Mouse (Mus musculus): ENCODE measurements around the gene Gmcl1. TPM values are rescaled to one million over a fixed set of nuclear protein-coding genes. Genes with fewer than 3 reads are reported as not detected.

Gene Gmcl1
- total RNA-seq, 1 experiment from 2014 or later = 33.3 TPM

DNA sequence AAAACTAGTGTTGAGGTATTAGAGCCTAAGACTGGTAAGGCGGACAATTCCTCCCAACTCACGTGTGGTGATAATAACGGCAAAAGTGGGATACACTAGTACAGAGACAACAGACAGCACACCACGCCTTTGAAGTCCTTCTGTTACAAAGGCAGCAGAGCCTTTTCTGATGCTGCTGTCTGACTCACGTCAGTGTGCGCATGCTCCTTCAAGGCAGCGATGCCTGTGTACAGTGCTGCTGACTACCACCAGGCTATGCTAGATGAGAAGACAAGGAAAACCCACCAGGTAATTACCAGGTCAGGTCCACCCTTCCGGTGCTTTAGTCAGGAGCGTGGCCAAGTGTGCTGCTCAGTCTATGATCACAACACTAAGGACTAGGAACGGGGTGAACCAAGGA lies 66.1 kb downstream of the Gmcl1 start:
- no peak for ATAC-seq (replicated peaks; ENCODE audit: low read depth, poor library complexity, severe bottlenecking)

DNA sequence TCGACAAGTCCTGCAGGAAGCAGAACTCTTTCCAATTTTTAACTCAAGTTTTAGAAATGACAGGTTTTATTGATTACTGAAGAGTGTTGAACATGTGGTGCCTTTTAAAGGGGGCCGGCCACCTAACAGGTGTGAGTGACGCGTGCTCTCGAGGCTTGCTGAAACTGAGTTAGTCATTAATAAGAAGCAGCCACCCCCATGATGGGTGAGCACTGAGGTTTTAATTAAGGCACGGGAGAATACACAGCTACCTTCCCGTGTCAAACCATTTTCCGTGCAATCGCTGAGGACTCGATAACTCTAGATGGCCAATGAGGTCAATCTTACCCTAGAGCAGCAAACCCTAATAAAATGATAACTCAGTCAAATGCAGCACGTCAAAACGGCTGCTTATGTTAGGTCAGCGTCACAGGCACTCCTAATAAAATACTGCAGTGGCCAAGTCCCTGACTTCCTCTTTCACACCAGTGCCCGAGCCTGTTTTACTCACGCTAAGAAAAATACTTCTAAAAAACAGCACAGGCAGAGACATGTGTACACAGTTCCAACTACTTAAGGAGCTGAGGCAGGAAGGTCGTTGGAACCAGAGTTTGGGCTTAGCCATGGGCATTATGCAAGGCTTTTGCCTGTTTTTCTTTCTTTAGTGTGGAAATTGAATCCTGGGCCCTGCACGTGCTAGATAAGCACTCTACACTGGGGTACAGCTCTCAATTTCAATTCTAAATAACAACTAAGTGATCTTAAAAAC lies 67.4 kb downstream of the Gmcl1 start:
- ATAC-seq (replicated peaks; ENCODE audit: low read depth, poor library complexity, severe bottlenecking) = peak; percentile 9

DNA sequence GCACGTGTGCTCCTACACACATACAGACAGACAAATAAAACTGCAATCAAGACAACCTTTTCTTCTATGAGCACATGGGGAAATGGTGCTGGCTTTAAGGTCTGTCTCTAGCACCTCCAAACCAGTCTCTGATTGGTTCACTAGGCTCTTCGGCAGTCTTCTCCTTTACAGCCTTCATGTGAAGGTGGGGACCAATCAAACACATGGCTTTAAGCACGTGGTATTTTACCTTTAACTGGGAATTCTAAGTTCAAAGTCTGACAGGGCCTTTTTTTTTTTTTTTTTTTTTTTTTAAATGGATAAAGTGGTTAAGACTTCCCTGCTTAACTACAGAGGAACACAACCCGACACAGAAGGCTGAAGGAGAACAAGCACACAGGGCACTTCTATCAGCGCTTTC lies 68.1 kb downstream of the Gmcl1 start:
- no peak for ATAC-seq (replicated peaks; ENCODE audit: low read depth, poor library complexity, severe bottlenecking)

DNA sequence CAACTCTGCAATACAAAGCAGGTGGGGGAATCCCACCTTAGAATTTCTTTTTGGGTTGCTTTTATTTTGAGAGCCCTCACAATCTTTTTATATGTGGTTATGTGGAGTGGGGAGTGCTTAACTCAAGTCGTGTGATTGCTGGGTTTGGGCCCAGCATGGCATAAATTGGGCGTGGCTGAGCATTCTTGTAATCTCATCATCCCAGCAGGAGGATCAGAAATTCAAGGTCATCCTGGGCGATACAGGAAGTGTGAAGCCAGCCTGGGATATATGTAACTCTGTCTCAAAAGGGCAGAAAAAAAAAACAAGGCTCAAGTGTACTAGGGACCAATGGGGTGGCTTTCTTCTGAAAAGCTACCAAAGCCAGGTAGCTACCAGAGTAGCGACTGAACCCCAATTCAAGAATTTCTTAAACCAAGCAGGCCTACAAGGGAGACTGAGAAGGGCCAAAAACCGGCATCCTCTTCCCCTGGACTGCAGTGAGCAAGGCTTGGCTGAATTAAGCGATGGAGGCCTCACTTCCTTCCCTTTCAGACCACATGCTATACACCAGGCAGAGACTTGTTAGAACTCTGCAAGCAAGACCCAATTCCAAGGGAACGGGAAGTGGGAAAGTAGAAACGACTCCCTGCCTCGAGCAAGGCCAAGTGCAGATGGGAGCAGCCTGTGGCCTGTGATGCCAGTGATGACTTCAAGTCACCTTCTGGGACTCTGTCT lies 72.9 kb downstream of the Gmcl1 start:
- peak; percentile 72 for ATAC-seq (replicated peaks; ENCODE audit: low read depth, poor library complexity, severe bottlenecking)

DNA sequence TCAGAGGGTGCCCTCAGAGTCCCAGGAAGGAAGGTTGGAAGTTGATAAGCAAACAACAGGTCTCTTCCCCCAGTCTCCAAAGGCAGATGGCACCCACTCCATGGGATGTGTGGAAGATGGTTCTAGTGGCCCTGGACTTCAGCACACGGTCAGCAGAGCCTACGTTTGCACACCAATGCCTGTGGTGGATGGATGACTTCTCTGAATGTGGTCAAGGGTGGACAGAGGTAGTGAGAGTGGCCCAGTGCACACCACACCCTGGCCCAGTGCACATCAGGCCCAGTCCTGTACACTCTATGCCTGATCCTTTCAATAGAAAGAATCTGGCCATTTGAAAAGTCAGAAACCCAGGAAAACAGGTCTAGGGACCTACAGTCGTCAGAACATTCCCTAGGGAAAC lies 74.7 kb downstream of the Gmcl1 start:
- ATAC-seq (replicated peaks; ENCODE audit: low read depth, poor library complexity, severe bottlenecking) = no peak

DNA sequence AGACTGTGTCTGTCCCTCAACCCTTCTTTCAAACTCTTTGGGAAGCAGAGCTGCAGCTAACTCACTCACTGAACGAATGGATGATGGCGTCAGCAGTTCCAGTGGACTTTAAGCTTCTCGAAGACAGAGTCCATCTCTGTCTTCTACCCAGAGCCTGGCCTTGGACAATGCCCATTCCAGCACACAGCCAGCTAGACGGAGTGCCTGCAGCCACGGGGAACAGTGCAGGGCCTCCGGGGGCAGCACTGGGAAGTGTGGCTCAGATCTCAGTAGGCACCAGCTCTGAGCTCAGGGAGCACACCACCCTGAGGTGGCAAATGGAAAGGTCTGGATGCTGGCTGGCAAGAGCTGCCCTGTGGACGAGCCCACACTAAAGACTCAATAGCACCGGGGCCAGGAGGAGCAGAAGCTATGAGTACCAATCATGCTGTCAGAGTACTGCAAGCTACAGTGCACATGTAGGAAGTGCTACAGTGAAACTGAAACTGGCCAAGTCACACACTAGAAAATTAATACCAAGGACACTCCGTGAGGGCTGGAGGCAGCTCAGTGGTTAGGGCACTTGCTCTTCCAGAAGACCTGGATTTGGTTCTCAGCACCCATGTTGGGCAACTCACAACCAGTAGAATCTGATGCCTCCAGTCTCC lies 78.8 kb downstream of the Gmcl1 start:
- ATAC-seq (replicated peaks; ENCODE audit: low read depth, poor library complexity, severe bottlenecking) = peak; percentile 47

DNA sequence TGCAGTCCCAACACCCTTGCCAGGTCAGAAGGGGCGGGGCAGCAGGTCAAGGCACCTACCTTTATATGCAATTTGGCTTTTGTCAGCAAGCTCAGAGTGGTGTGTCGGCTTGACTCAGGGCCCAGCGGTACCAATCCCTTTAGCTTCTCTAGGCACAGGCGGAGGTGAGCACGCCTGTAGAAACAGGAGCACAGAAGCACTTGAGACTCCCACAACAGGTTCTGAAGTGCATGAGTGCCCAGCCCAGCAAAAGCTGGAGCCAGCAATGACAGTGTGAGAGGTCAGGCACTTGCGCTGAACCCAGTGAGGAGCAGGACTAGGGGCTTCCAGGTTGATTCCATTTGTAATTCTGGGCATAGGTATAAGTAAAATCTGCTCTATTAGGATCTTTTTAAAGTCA lies 80.2 kb downstream of the Gmcl1 start:
- ATAC-seq (replicated peaks; ENCODE audit: low read depth, poor library complexity, severe bottlenecking) = no peak

DNA sequence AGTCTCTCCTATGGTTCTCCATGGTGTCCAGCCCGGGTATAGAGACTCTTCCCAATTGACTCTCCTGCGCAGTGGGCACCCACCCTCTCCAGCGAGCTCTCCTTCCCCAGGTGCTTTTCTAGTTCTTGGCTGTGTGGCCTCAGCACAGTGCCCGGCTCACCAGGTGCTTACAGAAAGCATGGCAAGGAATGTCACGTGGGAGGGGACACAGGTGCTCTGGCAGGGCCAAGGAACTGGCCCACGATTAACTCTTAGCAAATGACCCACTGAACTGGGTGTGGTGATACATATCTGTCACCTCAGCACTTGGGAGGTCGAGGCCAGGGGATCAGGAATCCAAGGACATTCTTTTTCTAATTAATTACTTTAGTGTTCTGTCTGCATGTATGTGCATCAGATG lies 87.0 kb downstream of the Gmcl1 start:
- ATAC-seq (replicated peaks; ENCODE audit: low read depth, poor library complexity, severe bottlenecking) = no peak

DNA sequence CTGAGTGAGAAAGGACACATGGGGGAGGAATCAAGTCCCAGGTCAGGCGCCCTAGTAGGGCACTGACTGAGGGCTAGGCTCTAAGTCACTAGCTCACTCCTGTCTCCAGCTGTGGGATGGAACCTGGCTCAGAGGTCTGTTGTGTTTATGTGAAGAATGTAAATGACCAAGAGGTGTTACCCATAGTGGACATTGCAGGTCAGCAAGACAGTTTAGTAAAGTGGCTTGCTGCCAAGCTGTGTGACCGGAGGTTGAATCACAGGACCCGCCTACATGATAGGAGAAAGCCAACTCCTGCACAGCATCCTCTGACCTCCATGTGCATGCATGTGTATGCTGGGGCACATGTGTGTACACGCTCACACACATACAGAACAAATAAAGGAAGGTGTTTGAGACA lies 87.6 kb downstream of the Gmcl1 start:
- ATAC-seq (replicated peaks; ENCODE audit: low read depth, poor library complexity, severe bottlenecking) = no peak

DNA sequence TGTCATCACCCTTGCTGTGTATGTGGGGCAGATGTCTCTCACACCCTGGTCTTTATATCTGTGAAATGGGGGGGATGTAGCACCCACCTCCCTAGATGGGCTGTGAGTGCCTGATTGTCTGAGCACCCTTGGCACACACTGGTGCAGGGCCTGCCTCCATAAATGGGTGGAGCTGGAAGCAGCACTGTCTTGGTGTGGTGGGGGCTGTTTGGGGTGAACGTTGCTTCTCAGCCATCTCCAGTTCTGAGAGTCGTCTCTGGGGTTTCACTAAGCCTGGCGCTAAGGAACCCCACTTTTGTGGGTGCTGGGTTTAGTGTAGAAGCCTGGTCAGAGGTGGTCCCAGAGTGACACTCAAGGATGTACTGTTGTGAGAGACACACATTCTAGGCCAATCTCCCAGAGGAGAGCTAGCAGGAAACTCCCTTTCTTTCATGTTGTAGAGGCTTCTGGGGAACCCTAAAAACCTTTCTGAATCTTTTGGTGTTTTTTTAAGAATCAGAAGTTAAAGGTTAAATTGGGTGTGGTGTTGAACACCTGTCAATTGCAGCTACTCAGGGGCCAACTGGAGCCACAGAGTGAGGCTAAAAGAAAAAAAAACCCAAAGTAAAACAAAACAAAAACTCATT lies 88.3 kb downstream of the Gmcl1 start:
- ATAC-seq (replicated peaks; ENCODE audit: low read depth, poor library complexity, severe bottlenecking) = no peak

Other genes starting within 250 kb of the Gmcl1 start
- 115 and 172 TPM in 2 replicates for gene Pcbp1, start 207.1 kb downstream of the Gmcl1 start, total RNA-seq (2017)
- 0.55 TPM in 1 of 2 replicates, not detected in the other for gene Asprv1, start 105.2 kb downstream of the Gmcl1 start, total RNA-seq (2017)
- 23.6 and 24.5 TPM in 2 replicates for gene Mxd1, start 64.2 kb downstream of the Gmcl1 start, total RNA-seq (2017)
- gene Snrnp27, start 48.9 kb downstream of the Gmcl1 start, total RNA-seq (2017) = 96.1 and 135 TPM in 2 replicates
- gene Anxa4, start 60.2 kb upstream of the Gmcl1 start, total RNA-seq (2017) = 29.9 and 32.5 TPM in 2 replicates
- gene Aak1, start 116.1 kb upstream of the Gmcl1 start, total RNA-seq (2017) = 7.1 and 12.2 TPM in 2 replicates